Mouse (Mus musculus) embryonic facial prominence, embryonic 10.5 days (tissue): ENCODE results near the gene Dtnb. TPM values are rescaled to one million over a fixed set of nuclear protein-coding genes. Genes with fewer than 3 reads are reported as not detected.

ENCODE experiments used
- DNase-seq: peaks from one replicate; pipeline ENCODE4 v3.0.0-alpha.2; 2017; ENCODE audit warnings: low spot score
- H3K27ac ChIP-seq: fragments of 300-500 bp; sonication (generic); replicated peaks from 2 replicates; pipeline ENCODE4 v1.5.1; 2016; ENCODE audit warnings: mild to moderate bottlenecking
- H3K27me3 ChIP-seq: fragments of 300-500 bp; sonication (generic); replicated peaks from 2 replicates; pipeline ENCODE4 v1.6.1; 2016; ENCODE audit warnings: low read depth, mild to moderate bottlenecking; ENCODE audit not compliant: poor library complexity, severe bottlenecking
- H3K36me3 ChIP-seq: fragments of 300-500 bp; sonication (generic); replicated peaks from 2 replicates; pipeline ENCODE4 v1.6.1; 2016; ENCODE audit warnings: mild to moderate bottlenecking, moderate library complexity
- H3K4me1 ChIP-seq: fragments of 300-500 bp; sonication (generic); 2 replicates; pipeline ENCODE4 v1.6.1; 2016
- H3K4me3 ChIP-seq: fragments of 300-500 bp; sonication (generic); 2 replicates; pipeline ENCODE4 v1.5.1; 2016; ENCODE audit warnings: mild to moderate bottlenecking, moderate library complexity
- H3K9me3 ChIP-seq: fragments of 300-500 bp; sonication (generic); 2 replicates; pipeline ENCODE4 v1.6.1; 2016; ENCODE audit warnings: mild to moderate bottlenecking
- WGBS: fragments of 180-500 bp; shearing (Covaris S2); methylation state at CpG from one replicate; pipeline ENCODE4 v1.1.7; 2016; 5-methylcytosine and 5-hydroxymethylcytosine counted together
- polyA plus RNA-seq: library from polyadenylated mRNA; unstranded; fragments of >200 nt; fragmentation: Nextera tagmentation; extraction: Ambion mirVana; gene quantifications from 2 replicates; pipeline ENCODE4 v1.2.1, GENCODE M21; 2016

The Dtnb gene
- polyA plus RNA-seq, 1 experiment from 2014 or later: 43.2 TPM

DNA sequence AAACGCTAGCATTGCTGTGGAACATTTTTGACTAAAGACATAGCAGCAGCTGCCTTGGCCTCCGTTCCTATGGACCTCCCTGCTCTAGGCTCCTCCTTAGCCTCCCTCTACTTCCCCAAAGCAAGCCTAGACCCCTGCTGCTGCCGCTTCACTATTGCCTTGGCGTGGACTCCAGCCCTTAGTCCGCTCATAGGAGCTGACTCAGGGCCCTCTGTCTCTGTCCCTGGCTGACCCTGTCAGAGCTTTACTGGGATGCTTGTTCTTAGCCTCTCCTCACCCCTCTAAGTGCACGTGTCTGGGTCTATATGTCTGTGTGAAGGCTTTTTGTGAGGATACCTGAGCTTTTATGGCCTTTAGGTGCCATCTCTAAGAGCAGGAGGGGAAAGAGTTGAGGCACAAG, 206.1 kb downstream of the Dtnb start:
- 87% methylated on average over 6 of the region's 6 CpGs for WGBS

DNA sequence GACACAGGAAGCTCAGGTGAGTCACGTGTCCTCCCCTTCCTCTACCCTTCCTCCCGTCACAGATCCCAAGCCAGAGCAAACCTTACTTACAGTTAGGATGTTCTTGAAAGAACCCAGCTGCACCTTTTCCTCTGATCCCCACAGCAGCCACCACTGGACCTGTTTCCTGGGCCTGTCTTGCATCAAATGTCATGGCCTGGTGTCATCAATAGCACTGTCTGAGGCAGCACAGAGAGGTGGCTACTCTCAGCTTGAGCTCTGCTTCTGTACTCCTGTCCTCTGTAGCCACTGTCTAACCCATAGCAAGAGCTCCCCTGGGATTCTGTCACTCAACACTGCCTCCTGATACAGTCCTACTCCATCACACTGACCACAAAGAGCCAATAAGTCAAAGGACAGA, 207.5 kb downstream of the Dtnb start:
- Histone ChIP-seq H3K4me1 (peaks cover 54% of the 10 kb centered on the region), H3K36me3 (no peaks in the 10 kb centered on the region; the same call in 1 of the 2 replicates), H3K4me3 (no peak overlapping the region), H3K9me3 (no peaks in the 10 kb centered on the region), H3K27me3 (peaks cover 6% of the 10 kb centered on the region; the same call in 1 of the 2 replicates), H3K27ac (peak overlapping the region; percentile 52; the same call in 1 of the 2 replicates)
- 85% methylated on average over 2 of the region's 2 CpGs for WGBS
- DNase-seq: no peak

More for the DNA sequence above, 206.1 kb downstream of the Dtnb start:
- H3K27ac ChIP-seq: no peak overlapping the region
- H3K36me3 ChIP-seq: peaks cover 8% of the 10 kb centered on the region; the same call in 1 of the 2 replicates
- H3K27me3 ChIP-seq: 0 out of 2 replicates have a peak, but pooled peaks cover 5% of the 10 kb centered on the region
- DNase-seq: no peak
- H3K4me1 ChIP-seq: peaks cover 42% of the 10 kb centered on the region
- no peak overlapping the region for H3K4me3 ChIP-seq
- no peaks in the 10 kb centered on the region for H3K9me3 ChIP-seq

DNA sequence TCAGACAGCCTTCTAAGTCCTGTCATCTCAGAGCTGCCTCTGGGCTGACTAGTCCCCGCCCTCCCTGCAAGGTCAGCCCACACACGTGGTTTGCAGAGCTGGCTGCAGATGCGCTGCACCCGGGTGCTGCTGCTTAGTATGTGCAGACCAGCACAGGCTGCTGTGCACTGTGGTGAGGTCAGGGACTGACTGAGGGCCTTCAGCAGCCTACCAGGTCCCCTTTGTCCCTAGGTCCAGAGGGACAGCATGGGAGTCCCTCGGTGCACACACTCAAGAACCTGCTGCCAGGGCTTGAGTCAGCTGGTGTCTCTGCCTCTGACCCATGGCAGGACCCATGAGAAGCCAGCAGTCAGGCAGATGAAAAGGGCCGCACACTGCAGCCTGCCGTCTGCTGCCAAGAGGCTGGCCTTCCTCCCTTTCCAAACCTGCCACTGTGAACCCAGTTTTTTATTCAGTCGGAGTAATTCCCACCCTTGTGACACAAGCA, 208.3 kb downstream of the Dtnb start:
- H3K36me3 ChIP-seq: no peaks in the 10 kb centered on the region; the same call in 1 of the 2 replicates
- peak overlapping the region; percentile 81 for H3K27ac ChIP-seq
- DNase-seq: peak; percentile 81
- H3K9me3 ChIP-seq: no peaks in the 10 kb centered on the region
- H3K4me1 ChIP-seq: peaks cover 60% of the 10 kb centered on the region
- WGBS: 13% methylated on average over 8 of the region's 8 CpGs
- H3K4me3 ChIP-seq: peak overlapping the region; percentile 2; the same call in 1 of the 2 replicates
- H3K27me3 ChIP-seq: peaks cover 6% of the 10 kb centered on the region; the same call in 1 of the 2 replicates

DNA sequence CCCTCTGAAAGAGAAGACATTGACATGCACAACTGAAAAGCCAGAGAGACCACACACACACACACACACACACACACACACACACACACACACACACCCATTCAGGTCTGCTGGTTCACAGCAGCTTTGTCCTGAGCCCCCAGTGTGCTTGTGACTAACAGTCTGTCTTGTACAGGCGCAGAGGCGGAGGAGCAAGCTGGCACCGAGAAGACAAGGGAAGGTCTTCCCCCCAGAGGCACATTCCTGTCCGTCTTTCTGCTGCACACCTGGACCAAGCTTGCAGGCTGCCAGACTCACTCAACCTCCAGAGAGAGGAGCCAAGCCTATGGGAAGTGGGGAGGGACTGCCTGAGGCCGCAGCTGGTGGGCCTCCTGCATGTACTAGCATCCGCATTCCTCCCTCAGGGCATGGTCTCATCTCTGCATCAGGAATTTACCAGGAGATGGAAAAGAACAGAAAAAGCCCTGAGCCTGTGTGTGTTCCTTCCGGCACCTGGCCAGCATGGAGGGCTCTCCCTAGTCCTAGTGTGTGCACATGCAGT, 208.8 kb downstream of the Dtnb start:
- WGBS: 32% methylated on average over 7 of the region's 7 CpGs
- Histone ChIP-seq H3K27ac (peak overlapping the region; percentile 81), H3K9me3 (no peaks in the 10 kb centered on the region), H3K4me3 (no peak overlapping the region), H3K4me1 (peaks cover 64% of the 10 kb centered on the region), H3K27me3 (peaks cover 6% of the 10 kb centered on the region; the same call in 1 of the 2 replicates), H3K36me3 (no peaks in the 10 kb centered on the region; the same call in 1 of the 2 replicates)
- peak; percentile 76 for DNase-seq

DNA sequence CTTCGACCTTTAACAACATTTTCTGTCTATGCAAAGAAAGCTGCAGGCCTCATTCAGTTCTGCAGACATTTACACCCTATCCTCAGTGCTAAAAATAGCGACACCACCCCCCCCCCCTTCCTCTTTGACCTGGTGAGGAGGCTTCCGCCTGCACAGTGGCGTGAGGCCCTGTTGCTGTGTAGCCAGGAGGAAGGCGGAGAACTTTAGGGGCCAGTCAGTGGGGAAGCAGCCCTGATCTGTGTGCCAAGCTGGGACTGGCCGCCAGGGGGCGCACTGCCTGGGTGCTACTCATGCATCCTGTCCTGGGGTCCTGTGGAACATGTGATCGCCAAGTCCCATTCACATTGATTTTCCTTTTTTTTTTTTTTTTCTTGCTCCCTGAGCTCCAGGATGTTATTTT, 209.3 kb downstream of the Dtnb start:
- peaks cover 68% of the 10 kb centered on the region for H3K4me1 ChIP-seq
- no peaks in the 10 kb centered on the region for H3K36me3 ChIP-seq
- H3K27ac ChIP-seq: peak overlapping the region; percentile 81
- 12% methylated on average over 8 of the region's 8 CpGs for WGBS
- H3K9me3 ChIP-seq: no peaks in the 10 kb centered on the region
- H3K27me3 ChIP-seq: peaks cover 6% of the 10 kb centered on the region; the same call in 1 of the 2 replicates
- DNase-seq: peak; percentile 93
- no peak overlapping the region for H3K4me3 ChIP-seq

DNA sequence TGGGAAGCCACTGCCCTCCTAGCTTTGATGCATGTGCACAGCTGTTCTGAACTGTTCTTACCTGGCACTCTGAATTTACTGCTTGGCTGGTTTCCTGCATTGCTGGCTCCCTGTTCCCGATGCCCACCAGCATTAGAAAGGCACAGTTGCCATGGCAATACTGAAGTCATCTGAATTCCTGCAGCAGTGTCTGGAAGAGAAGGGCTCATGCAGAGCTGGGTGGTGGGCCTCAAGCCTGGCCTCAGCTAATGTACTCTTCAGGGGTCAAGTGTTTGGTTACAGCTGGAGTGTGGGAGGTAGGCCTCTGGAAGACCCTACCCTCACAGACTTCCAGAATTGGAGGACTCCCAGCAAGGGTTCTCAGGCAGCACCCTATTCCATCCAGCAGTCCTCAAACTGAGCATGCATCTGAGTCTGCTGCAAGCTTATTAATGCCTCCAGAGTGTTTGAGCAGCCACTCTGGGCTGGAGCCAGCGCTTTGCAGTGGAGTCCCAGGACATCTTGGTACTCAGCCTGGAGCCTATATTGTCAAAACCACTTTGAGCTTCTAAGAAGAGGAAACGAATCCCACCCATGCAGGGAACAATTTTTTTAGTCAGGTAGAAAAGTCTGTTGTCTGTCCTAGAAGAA, 211.1 kb downstream of the Dtnb start:
- Histone ChIP-seq H3K36me3 (no peaks in the 10 kb centered on the region), H3K4me1 (peaks cover 86% of the 10 kb centered on the region), H3K27me3 (peaks cover 6% of the 10 kb centered on the region; the same call in 1 of the 2 replicates), H3K4me3 (no peak overlapping the region), H3K9me3 (no peaks in the 10 kb centered on the region), H3K27ac (peak overlapping the region; percentile 44; the same call in 1 of the 2 replicates)
- peak; percentile 13 for DNase-seq
- WGBS: 66% methylated on average over 3 of the region's 3 CpGs

DNA sequence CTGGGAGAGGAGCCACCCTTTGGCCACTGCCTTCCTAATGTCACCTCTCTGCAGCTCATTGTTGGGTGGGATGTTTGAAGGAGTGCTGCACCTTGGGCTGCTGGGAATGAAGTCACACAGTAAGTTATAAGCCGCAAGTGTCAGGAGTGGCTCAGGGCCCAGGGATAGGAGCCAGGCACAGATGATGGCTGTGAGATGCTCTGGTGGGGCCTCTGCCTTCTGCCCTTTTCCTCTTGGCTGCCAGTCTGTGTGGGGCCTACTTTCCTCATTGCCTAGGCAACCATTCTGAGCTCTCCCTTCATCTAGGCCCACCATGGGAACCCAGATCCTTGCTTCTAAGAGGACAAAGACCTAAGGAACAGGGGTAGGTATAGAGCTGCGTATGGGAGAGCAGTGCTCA, 212.1 kb downstream of the Dtnb start:
- WGBS: 89% methylated on average over 2 of the region's 2 CpGs
- Histone ChIP-seq H3K4me3 (no peak overlapping the region), H3K36me3 (no peaks in the 10 kb centered on the region), H3K27me3 (peaks cover 6% of the 10 kb centered on the region; the same call in 1 of the 2 replicates), H3K9me3 (no peaks in the 10 kb centered on the region), H3K27ac (no peak overlapping the region; the same call in 1 of the 2 replicates), H3K4me1 (peaks cover 93% of the 10 kb centered on the region)
- DNase-seq: no peak

DNA sequence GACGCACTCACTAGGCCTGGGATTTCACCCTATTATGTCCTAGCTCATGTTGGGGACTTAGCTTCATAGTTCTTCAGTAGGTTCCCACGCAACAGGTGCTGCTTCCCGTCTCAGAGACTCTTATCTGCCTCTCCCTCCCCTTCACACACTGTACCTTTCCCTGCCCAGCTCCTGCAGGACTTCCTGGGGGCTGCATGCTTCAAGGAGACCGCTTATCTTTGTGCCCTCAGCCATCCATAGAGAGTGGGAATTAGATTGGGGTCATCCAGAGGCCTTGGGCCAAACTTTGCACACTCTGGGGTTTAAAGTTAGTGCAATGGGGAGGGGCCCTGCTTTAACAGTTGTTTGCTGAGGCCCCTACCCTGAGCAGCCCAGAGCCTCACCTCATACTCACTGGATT, 212.5 kb downstream of the Dtnb start:
- WGBS: 87% methylated on average over 4 of the region's 4 CpGs
- Histone ChIP-seq H3K4me1 (peaks cover 93% of the 10 kb centered on the region), H3K9me3 (no peaks in the 10 kb centered on the region), H3K36me3 (no peaks in the 10 kb centered on the region), H3K27ac (no peak overlapping the region), H3K27me3 (peaks cover 6% of the 10 kb centered on the region; the same call in 1 of the 2 replicates), H3K4me3 (no peak overlapping the region)
- DNase-seq: no peak

DNA sequence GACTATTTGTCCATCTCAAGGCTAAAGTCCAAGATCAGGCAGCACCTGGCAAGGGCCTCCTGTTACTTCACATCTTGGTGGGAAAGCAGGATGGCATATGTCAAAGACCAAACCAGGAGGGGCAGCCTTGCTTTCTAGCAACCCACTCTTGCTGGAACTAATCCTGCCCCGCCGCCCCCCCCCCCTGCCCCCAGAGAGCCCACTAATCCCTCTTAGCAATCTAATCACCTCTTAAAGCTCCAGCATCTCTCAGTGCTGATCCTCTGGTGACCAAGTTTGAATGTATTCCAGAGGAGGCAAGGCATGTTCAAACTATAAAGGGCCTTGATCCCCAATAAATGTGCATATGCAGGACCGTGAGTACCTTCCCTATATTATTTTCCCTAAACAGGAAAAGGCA, 214.9 kb downstream of the Dtnb start:
- DNase-seq: peak; percentile 17
- Histone ChIP-seq H3K27me3 (peaks cover 6% of the 10 kb centered on the region; the same call in 1 of the 2 replicates), H3K36me3 (no peaks in the 10 kb centered on the region), H3K4me3 (no peak overlapping the region), H3K27ac (peak overlapping the region; percentile 78), H3K9me3 (no peaks in the 10 kb centered on the region), H3K4me1 (peaks cover 79% of the 10 kb centered on the region)
- 36% methylated on average over 3 of the region's 3 CpGs for WGBS

DNA sequence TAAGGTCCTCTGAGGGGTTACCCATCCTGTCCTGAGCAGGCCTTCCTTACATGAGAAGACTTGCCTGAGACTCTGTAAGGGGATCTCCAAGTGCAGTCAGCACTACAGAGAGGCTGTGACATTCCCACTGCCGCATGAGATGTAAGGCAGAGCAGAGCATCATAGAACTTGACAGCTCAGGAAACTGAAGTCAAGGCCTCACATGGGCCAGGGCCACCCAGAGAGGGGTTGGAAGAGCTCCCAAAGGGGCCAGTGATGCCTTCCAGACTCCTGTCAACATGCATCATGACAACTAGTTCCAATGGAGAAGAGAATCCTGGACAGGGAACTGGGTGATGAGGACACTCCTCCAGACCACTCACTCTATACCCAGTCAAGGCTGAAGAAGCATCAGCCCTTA, 215.4 kb downstream of the Dtnb start:
- H3K9me3 ChIP-seq: no peaks in the 10 kb centered on the region
- H3K4me1 ChIP-seq: peaks cover 78% of the 10 kb centered on the region
- peak; percentile 62 for DNase-seq
- peaks cover 6% of the 10 kb centered on the region; the same call in 1 of the 2 replicates for H3K27me3 ChIP-seq
- H3K4me3 ChIP-seq: no peak overlapping the region
- peak overlapping the region; percentile 78 for H3K27ac ChIP-seq
- 41% methylated on average over 1 of the region's 1 CpGs for WGBS
- no peaks in the 10 kb centered on the region for H3K36me3 ChIP-seq

DNA sequence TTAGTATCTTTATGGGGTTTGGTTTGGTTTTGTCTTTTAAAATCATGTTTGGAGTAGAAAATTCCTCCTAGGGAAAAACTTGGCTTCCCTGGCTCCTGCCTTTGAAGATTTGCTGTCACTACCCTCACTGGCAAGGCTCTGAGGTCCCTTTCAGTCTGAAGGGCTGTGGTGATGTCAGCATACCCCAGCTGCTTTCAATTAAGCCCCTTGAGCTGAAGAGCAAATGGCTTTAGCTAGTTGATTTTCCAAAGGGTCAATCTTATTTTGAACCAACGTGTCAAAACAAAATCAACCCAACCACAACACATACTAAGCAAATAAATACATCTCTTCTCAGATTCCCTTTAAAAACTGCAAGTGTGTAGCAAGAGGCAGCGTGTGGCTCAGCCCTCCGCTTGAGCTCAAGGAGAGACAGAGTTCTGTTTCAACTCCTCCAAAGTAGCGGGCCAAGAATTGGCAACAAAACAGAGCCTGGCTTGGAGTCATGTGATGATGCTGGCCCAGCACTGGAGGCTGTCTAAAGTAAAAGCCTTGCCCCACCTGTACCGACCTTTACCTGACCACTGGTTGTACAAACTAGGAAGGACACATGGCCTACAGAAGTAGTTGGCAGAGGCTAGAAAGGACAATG, 216.4 kb downstream of the Dtnb start:
- Histone ChIP-seq H3K27ac (peak overlapping the region; percentile 78), H3K36me3 (no peaks in the 10 kb centered on the region), H3K4me1 (peaks cover 68% of the 10 kb centered on the region), H3K27me3 (peaks cover 10% of the 10 kb centered on the region), H3K4me3 (0 out of 2 replicates have a peak overlapping the region, but pooled peaks have one; percentile 8), H3K9me3 (no peaks in the 10 kb centered on the region)
- DNase-seq: peak; percentile 75
- WGBS: 29% methylated on average over 5 of the region's 5 CpGs

DNA sequence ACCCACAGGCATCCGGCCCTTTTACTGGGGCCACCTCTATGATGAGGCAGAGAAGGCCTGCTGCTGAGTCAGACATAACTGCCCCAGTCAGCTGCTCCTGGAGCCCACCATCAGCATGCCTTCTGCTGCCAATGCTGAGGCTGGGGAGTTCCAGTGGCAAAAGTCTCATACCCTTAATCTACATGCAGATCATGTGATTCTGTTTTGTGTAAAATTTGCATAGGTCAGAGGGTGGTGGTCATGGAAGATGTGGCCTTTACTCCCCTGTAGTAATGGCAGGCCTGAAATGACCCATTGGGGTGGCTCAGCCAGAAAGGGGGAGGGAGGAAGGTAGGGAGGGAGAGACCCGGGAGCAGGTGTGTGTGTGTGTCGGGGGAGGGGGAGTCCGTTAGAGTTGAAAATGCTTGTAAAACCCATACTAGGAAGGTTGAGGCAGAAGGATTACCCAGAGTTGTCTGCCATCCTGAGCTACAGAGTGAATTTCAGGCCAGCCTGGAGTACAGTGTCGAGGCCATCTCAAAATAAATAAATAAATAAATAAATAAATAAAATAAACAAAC, 217.5 kb downstream of the Dtnb start:
- Histone ChIP-seq H3K9me3 (no peaks in the 10 kb centered on the region), H3K27me3 (peaks cover 21% of the 10 kb centered on the region), H3K27ac (peak overlapping the region; percentile 1; the same call in 1 of the 2 replicates), H3K4me3 (no peak overlapping the region), H3K4me1 (peaks cover 58% of the 10 kb centered on the region), H3K36me3 (no peaks in the 10 kb centered on the region)
- DNase-seq: no peak
- WGBS: 60% methylated on average over 5 of the region's 5 CpGs
